Mouse (Mus musculus): ENCODE data around the gene Uts2b. TPM values are rescaled to one million over a fixed set of nuclear protein-coding genes. Genes with fewer than 3 reads are reported as not detected.

The Uts2b gene
- total RNA-seq (2021) = not detected
- long read RNA-seq, experiment 1 = 0 reads
- long read RNA-seq, experiment 2 = 0 reads

DNA sequence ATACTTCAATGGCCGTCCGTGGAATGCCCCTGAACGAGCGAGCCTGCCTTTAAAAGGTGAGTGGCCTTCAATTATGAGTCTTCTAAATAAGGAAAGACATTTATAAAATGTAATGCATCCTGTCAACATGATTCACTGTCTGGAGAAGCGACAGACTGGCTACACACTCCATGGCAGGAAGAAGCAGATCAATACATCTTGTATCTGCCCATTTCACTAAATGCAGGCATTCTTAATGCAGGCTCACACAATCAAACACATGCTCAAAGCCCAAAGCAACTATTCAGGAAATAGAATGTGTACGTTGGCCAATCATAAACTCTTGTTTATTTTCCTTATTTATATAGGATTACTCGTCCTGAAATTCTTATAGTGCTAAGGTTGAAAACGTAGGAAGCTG lies at the start of gene Uts2b:
Gene Uts2b (minus strand): TSS at position 49 of the 400 bp plus-strand sequence.
- DNase-seq (ENCODE audit: low spot score in 2 of 2) = no peak

DNA sequence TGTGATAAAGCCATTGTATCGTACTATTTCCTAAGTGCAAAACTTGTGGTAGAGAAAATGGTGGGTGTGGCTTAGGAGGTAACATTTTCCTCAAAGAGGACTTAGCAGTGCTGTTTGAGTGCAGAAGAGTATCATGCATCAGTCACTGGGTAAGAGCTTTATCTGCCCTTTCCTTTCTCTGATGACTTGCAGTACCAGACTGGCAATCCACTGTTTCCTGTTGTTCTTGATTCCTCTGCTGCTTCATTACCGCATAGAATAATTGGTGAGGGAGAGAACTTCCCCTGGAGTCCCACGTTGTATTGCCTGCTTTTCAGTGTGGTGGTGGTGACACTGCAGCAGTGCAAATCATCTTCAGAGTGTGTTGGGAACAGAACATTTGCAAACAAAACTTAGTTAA lies 47.6 kb upstream of the Uts2b start:
- no peak for DNase-seq (ENCODE audit: low spot score in 2 of 2)

DNA sequence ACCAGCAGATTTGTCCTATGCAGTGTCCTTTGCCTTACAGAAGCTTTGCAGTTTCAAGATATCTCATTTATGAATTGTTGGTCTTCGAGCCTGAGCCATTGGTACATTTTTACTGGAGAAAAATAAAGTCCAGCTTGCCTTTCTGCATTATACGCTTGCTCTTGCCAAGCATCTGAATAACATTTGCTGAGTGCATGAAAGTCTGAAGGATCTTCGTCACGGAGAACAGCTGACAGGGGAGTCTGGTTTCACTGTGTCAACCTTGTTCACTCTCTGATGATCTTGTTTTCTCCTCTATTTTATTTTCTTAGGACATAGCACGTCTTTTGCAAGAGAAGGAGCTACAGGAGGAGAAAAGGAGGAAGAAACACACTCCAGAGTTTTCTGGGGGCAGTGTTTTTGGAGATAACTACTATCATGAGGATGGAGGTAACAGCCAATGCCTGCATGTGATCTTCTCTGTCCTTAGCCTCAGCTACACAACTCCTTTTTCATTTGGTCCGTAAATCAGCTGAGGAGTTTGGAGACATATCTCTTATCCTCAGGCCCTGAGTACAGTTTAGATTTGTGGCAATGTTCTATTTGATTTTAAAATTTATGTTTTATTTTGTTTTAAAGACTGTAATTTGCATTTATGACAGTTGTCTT lies 47.0 kb upstream of the Uts2b start:
- no peak for DNase-seq (ENCODE audit: low spot score in 2 of 2)

DNA sequence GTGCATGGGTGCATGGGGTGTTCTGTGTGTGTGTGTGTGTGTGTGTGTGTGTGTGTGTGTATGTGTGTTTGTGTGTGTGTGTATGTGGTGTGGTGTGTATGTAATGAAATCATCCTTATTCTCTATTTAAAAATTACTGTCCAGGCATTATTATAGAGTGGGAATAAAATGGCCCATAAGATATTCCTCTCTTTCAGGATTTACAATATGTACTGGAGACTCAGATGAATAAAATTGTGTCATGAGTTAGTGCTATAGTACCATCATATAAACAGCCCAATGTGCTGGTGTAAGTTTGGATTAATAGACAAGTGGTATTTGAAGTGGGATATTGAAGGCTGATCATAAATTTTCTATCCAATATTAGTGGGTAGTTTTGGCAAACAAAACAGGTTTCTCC lies 34.1 kb upstream of the Uts2b start:
- no peak for DNase-seq (ENCODE audit: low spot score in 2 of 2)

DNA sequence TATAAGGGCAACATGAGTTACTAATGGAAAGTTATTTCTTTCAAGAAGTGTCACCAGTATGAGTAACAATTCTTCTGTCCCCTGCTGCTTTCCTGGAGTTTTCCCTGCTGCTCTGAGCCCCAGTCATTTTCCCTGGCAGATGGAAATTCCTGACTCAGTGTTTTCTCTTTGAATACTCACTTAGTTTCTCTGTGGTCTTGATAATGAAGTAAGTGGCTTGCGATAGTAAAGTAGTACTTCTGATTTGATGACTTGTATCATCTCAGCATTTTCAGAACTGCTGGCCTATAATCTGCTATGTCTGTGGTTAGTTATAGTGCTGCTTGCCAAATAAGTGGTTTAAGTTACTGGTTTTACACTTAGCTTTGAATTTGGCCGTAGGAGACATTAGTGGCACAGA lies 31.5 kb upstream of the Uts2b start:
- no peak for DNase-seq (ENCODE audit: low spot score in 2 of 2)

DNA sequence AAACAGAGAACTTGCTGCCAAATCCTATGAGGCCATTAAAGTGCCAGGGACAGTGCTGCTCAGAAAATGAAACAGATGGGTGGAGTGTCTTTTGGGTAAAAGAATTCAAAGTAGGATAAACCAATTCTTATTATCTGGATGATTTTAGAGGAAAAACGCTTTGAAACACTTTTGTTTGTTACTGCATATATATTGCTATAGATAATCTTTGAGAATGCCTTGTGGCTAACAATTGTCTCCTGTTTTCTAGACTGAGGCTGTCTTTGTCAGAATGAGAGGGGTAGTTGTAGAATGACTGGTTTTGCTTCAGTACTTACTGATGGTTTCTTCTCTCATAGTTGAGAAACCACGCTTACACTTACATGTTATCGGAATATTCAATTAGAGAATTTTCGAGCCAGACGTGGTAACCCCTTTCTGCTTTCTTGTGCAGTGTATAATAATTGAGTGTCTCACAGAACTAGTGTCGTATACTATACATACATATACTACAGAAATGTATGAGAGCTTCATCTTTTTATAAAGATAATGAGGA lies 29.7 kb upstream of the Uts2b start:
- no peak for DNase-seq (ENCODE audit: low spot score in 2 of 2)

DNA sequence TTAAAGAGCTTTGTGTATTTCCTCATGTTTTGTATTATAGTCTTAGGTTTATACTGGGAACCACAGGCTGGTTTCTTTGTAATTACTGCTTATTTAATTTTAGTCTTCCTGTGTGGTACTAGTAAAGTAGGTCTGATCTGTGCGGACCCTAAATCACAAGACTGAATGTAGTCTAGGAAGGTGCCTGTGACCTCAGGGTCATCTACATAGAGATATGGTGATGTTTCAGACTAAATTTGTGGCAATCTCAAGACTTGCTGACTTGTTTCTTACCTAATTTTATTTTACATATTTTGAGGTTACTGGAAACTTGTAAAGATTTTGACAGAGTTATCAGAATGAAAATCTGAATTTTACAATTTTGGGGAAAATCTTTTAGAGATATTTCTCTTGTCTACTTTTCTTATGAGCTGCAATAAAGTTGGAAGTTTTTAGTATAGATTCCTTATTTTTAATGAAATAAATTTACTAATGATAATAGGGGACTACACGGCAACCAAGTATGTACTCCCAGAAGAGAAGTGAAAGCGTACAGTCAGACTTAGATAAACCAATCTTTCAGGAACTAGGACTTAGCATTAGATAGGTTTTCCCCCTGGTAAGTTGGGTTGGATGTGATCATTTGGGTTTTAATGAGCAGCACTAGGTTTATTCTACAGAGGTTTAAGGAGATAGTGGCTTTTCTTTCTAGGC lies 29.1 kb upstream of the Uts2b start:
- DNase-seq (ENCODE audit: low spot score in 2 of 2) = no peak

DNA sequence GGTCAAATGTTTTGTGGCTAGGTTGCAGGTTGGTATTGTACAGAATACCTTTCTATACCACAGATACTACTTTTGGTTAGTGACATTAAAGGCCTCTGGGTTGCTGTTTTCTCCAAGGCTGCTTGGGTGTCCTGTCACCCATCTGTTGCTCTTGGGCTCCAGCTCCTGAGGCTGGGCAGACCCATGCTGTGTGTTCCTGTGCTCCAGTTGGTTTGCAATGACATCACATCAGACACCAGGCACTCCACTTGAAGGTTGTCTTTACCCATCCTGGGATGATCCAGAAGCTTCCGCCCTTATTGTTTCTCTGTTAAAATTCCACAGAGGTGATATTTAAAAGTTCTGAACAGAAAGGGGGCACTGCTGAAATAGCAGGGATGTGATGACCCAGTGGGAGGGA lies 26.9 kb upstream of the Uts2b start:
- no peak for DNase-seq (ENCODE audit: low spot score in 2 of 2)

DNA sequence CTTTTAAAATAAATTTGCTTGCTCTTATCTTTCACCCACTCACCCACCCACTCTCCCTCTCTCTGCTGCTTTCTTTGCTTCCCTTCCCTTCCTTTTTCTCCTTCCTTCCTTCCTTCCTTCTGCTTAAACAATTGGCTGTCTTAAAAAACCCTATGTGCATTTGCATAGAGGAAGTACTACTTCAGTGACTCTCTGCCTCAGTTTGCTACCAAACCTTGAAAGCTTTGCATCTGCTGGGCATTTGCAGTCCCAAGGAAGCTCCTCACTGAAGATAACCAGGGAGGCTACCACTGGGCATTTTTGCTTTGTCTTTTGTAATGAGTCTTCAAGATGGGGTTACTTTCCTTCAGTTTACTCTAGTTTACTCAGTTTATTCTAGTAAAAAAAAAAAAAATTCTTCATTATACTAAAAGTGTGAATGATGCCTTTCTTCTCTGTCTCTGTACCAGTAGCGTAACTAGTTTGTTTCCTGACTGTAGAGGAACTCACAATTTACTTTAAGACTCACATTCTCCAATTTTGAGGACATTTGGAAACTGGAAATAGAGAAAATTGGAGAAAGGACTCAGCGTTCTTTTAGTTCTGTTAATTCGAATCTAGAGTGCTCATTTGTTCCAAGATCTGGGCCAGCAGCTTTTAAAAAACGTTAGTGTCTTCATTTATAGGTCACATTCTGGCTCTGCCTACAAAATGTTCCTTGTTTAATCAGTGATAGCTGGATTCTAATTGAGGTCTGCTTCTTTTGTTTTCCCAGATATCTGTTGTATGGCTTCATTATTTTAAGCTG lies 25.4 kb upstream of the Uts2b start:
- DNase-seq (ENCODE audit: low spot score in 2 of 2) = no peak

DNA sequence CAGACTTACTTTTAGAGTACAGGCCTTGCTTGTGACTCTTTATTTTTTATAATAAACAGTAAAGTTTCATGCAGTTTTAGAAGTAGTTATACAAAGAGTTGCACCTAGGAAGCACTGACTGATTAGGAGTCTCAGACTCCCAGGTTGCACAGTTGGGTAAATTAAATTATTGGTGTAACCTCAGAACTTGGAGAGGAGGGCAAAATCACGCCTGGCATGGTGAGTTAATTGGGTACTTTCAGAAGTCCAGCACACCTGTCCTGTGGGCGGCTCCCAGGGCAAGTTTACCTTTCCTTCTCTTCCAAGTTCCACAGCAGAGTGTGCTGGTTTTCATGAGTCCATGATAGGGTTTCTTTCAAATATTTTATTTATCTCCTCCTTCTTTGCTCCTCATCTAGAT lies 21.8 kb upstream of the Uts2b start:
- DNase-seq (ENCODE audit: low spot score in 2 of 2) = no peak

DNA sequence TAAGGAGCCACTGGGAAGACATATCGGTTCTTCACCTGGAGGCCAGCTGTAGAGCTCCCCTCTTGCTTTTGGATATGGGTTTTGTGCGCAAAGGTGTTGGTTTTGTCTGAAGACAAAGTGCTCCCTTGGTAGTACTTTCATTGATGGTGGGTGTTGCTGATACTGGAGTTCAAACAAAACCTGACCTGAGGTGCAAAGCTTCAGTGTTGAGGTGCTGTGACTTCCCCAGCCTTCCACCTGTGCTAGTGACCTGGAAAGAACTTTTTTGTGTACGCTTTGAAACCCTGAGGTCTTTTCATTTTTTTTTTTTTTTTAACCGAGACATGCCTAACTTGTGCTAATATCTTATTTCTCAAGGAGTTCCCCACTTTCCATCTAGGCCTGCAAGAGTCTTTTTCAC lies 20.3 kb upstream of the Uts2b start:
- no peak for DNase-seq (ENCODE audit: low spot score in 2 of 2)

DNA sequence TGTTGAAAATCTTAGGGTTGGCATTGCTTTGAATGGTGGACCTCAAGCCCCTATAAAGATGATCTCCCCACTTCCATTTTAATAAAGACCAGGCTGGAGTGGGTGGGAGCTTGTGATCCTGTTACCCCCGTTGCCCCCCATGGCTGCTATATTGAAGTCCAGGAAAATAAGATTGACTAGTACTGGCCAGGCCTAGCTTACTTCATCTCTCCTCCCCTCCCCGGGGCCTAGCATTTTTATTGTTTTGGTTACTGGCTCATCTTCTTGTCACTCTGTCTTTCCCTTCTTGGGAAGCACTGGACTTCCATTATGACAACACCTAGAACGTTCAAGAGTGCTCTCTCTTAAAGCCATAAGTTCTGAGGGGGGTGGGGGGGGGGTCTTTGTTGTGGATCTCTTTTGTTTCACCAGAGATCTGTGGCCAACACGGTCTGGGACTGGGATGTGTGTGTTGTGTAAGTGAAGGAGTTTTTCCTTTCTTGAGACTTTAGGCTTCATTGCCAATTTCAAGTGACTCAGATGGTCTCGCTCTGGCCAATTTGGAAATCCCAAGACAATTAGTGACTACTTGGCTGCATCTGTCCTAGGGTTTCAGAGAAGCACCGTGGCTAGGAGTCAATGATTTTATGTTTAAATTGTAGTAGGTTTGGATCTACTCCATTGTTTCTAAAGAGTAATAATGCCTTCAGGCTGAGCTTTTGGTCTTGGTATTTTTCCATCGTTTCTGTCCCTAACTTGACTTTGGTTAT lies 19.7 kb upstream of the Uts2b start:
- no peak for DNase-seq (ENCODE audit: low spot score in 2 of 2)

DNA sequence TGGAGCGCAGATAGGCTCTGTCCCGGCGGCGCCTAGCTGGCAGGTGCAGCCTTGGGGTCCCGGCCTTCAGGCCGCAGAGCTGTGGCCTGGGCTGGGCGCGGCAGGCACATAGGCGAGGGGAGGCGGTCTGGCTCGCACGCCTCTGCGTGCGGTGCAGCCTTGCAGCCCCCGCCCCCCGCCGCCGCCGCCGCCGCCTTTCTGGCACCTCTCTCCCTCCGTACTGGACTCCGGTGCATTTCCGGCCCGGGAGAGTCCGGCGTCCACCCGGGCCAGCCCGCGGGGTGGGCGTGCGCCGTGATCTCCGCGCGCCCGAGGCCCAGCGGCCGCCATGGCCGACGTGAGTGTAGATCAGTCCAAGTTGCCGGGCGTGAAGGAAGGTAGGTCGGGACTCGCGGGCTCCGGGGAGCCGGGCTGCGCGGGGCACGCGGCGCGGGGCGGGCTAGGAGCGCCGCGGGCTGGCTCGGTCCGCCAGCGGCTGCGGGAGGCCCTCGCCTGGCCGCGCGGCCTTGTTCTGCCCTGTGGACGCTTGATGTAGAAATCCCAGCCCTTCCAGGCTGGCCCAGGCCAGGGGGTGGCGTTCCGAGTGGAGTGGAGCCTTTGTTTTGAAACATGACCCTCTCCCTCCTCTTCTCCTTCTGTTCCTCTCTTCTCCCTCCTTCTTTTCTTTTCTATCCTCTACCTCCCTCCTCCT lies 18.9 kb upstream of the Uts2b start, which contains the start of gene Ccdc50:
Gene Ccdc50 (plus strand): TSS at position 109 of the 691 bp plus-strand sequence.
- peak; percentile 78 to 82 for DNase-seq (ENCODE audit: low spot score in 2 of 2)

DNA sequence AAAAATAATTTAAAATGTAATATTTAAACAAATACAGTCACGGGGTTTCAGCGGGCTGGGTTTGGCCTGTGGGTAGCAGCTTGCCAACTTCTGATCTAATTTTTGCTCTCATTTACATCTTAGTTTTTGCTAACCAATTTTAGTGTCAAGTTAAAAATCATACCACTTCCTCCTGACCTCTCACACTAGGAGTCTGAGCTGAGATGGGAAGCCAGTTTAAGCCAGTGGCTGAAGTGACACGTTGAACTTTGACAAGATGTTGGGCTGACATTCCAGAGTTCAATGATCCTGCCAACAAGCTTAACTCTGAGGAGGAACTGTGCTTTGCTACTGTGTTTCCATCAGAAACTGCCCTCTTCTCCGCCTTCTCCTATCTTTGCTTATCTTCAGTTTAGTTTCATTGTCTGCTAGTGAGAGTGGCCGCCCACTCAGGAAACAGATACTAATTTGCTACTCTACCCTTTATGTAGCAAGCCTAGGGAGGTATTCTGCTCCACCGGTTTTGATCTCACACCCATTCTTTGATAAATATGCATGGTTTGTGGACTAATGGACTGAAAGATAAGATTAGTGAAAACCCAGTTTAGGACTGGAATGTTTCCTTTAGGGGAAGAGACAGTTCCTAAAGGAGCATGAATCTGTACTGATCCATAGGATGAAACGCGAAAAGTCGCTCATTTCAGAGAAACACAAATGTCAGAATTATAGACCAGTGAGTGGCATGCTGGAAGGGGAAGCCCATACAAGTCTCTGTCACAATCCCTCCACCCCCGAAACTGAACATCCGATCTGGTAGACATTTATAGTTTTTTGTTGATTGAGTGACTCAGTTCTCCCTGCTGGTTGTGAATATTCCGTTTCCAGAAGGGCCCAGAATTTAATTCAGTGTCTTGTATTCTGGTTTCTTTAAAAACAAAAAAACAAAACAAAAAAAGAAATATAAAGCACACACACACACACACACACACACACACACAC lies 17.9 kb upstream of the Uts2b start:
- DNase-seq (ENCODE audit: low spot score in 2 of 2) = no peak

DNA sequence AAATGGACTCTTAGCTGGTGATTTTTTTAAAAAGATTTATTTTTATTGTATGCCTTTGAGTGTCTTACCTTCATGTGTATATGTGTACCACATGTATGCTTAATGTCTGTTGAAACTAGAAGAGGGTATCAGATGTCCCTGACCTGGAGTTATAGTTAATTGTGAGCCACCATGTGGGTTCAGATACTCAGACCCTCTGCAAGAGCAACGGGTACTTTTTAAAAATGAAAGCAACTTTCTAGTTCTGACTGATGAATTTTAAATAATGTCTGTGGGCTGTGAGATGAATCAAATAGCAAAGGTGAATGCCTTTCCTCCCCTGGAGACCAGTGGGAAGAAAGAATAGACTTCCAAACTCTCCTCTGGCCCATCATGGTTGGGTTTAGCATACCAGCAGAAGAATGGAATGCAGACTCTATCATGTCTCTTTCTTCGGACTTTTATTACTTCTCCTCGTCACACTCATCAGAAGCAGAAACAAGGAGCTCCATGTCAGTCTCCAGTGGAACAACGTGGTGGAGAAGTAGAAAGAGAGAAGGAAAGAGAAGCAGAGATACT lies 16.9 kb upstream of the Uts2b start:
- DNase-seq (ENCODE audit: low spot score in 2 of 2) = no peak

DNA sequence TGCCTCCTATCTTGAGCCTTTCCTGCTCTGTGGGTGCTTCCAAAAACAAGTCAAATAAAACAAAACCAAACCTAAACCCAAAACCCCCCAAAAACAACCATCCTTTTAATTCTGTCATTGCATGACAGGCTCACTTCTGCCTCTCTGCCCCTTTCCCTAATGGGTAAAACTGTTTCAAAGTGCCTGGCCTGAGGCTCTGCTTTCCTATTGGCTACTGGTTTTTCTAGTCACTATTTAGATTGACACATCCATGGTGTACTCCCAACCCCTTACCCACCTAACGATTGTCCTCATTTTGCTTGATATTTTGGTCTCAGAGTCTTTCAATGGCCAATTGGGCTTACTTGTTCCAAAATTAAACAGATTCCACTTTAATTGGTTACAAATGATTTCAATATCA lies 15.6 kb upstream of the Uts2b start:
- DNase-seq (ENCODE audit: low spot score in 2 of 2) = no peak

DNA sequence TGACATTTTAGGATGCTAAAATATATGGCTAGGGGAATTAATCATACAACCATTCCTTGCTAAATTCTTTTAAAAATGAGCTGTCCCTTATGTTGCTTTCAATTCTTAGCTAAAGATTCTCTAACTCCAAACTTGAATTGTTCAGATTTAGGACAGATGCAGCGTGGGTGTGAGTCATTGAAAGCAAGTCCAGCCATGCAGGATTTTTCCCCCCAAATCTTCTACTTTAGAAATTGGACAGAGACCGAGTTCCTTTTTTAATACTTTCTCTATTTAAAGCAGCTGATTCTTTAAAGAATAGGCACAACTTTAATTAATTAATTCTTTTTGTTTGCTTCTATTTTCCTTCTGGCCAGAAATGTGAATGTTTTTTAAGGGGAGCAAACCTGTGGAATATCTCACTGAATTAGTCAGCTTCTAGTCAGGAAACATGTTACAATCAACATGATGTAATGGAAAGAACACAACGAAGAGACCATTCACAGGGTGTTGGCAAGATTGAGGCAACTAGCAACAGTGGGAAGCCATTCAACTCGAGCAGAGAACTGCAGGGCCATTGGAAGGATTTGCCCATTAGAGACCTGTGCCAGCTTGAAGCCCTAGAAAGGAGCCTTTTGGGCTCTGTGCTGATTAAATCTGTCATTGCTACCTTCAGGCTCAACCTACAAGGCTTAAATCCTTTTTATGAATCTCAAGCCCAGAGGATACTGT lies 15.0 kb upstream of the Uts2b start:
- DNase-seq (ENCODE audit: low spot score in 2 of 2) = no peak

DNA sequence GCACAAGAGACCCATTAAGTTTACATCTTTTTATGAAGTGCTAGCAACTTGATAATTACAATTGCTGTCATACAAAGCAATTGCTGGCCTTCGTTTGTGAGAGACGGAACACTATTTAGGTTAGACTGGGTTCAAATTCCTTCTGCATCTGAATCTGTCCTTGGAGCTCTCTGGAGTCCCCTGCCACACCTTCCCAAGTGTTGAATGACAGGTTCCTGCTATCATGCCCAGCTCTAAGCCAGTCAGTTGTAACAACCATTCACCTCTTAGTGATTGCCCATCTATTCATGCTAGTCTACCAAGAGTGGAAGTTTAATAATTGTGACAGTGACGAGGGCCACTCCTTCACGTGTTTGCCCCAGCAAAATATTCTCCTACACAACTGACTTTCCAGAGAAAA lies 12.2 kb upstream of the Uts2b start:
- no peak for DNase-seq (ENCODE audit: low spot score in 2 of 2)

Measured in adrenal gland, adult 18-20 months (tissue).